19 mouse cellular contexts compared by ENCODE assay signal in genomic region chr14:57915341-57915740, GRCm38 (mm10). TPM values are rescaled to one million over a fixed set of nuclear protein-coding genes. Genes with fewer than 3 reads are reported as not detected.
DNase-seq lines count a peak whose midpoint lies in the region; TF ChIP-seq lines count a peak whose summit lies in the region.
"Had no signal": no experiment of that assay in that cellular context is flagged by ENCODE, and none has a peak within 500 bp of the region (broad histone marks: within the 10 kb centered on the region; RNA-seq: fewer than 3 reads in every experiment).

No protein-coding gene starts in this region.

- H3K4me1 ChIP-seq in ES-E14 (ENCODE audit: control insufficient read depth in 2 of 2, insufficient read depth in 2 of 2, low read length in 2 of 2, poor library complexity in 1 of 2): peaks cover 3 to 12% of the 10 kb centered on the region in 2 experiments
- H3K4me1 ChIP-seq: embryonic facial prominence, embryonic 13.5 days; forebrain, embryonic 12.5 days had no signal

- in situ Hi-C loops in ES-E14 (cut with MboI; ENCODE audit: low sequenced_read_pairs in 2 of 2, unreplicated experiment in 2 of 2): loop anchor here in 1 of 2 experiments (25.0 kb wide), 1 partner anchor 228 kb away; no protein-coding TSS in a partner anchor

- H3K9me3 ChIP-seq in ES-E14 (ENCODE audit: control insufficient read depth, insufficient read depth, low read depth, low read length): no peaks in the 10 kb centered on the region
- H3K9me3 ChIP-seq: embryonic facial prominence, embryonic 13.5 days; embryonic facial prominence, embryonic 15.5 days; forebrain, embryonic 10.5 days; forebrain, embryonic 12.5 days; G1E had no signal

- H3K4me3 ChIP-seq in ES-E14 (ENCODE audit: insufficient read depth in 1 of 2, low read depth in 1 of 2, low read length in 2 of 2, poor library complexity in 1 of 2, severe bottlenecking in 1 of 2): no peak overlapping the region
- H3K4me3 ChIP-seq: embryonic facial prominence, embryonic 13.5 days; embryonic facial prominence, embryonic 15.5 days; erythroblast, embryonic 14.5 days; forebrain, embryonic 10.5 days; forebrain, embryonic 12.5 days had no signal

- DNase-seq in ES-CJ7 (ENCODE audit: low read depth, low spot score) (peak; percentile 79), ES-E14 (ENCODE audit: low read depth, low spot score) (peak; percentile 30), ZHBTc4 (ENCODE audit: low read depth, low spot score) (peak; percentile 76)
- DNase-seq in neural tube, embryonic 10.5 days (ENCODE audit: extremely low spot score, low spot score): no peak
- DNase-seq in B cell, adult 2 months: no peak
- DNase-seq: adrenal gland, adult 8-10 months; adrenal gland, postnatal 14 days; adrenal gland, postnatal 36 days; cerebellum, adult 11-12 months; cerebellum, adult 2 months; cerebellum, adult 9-10 months; cerebellum, postnatal 10 days; cerebellum, postnatal 25 days had no signal

- H3K27ac ChIP-seq in ES-E14 (ENCODE audit: insufficient read depth, low read depth, low read length, poor library complexity, severe bottlenecking): no peak overlapping the region
- H3K27ac ChIP-seq: embryonic facial prominence, embryonic 13.5 days; embryonic facial prominence, embryonic 15.5 days; forebrain, embryonic 10.5 days; forebrain, embryonic 12.5 days had no signal

- no peak overlapping the region for H3K9ac ChIP-seq in ES-E14 (ENCODE audit: insufficient read depth, low read depth, low read length, poor library complexity, severe bottlenecking)
- H3K9ac ChIP-seq: embryonic facial prominence, embryonic 13.5 days; embryonic facial prominence, embryonic 15.5 days; forebrain, embryonic 12.5 days had no signal

- H3K36me3 ChIP-seq in ES-E14 (ENCODE audit: control insufficient read depth, insufficient read depth, low read length, poor library complexity, severe bottlenecking): no peaks in the 10 kb centered on the region

TF ChIP-seq in ES-E14, 5 proteins besides CTCF, POLR2A, EP300 and RAD21:
- no peak for TF ChIP-seq CHD2 (IDR thresholded peaks at IDR 0.05; ENCODE audit: low read depth, low read length)
- TF ChIP-seq HCFC1 (IDR thresholded peaks at IDR 0.05; ENCODE audit: borderline replicate concordance, insufficient read depth, low read length): no peak
- no peak for TF ChIP-seq ZNF384 (IDR thresholded peaks at IDR 0.05; ENCODE audit: low read depth, low read length)
- TF ChIP-seq MAFK (IDR thresholded peaks at IDR 0.05; ENCODE audit: insufficient read depth, low read depth, low read length): no peak
- TF ChIP-seq ZC3H11A (IDR thresholded peaks at IDR 0.05; ENCODE audit: borderline replicate concordance, low read depth, low read length): no peak

RNA-seq across cellular contexts. Expression of gene Zdhhc20, which starts 25.3 kb away (rescaled TPM):
- total RNA-seq in ES-E14 (2012; rRNA removed): 22.7 and 35.1 TPM in 2 replicates

Comparison
In these comparisons a context has a peak if more than half of its experiments do, and no peak if none do; other contexts are left out.
1. DNase-seq: peak in ES-CJ7 (single experiment), ES-E14 (single experiment) and ZHBTc4 (single experiment); none in neural tube, embryonic 10.5 days (single experiment) and B cell, adult 2 months (0 of 2).